In genomic region chr11:71005046-71005445, GRCm38 (mm10) we compare ENCODE assay signal across 8 mouse cellular contexts. TPM values are rescaled to one million over a fixed set of nuclear protein-coding genes. Genes with fewer than 3 reads are reported as not detected.
DNase-seq lines count a peak whose midpoint lies in the region; ATAC-seq and TF ChIP-seq lines count a peak whose summit lies in the region.

No protein-coding gene starts in this region.

- peak overlapping the region; percentile 93 for H3K4me3 ChIP-seq in kidney, postnatal 0 days (replicated peaks; ENCODE audit: low read depth, low read length)
- H3K4me3 ChIP-seq in hindbrain, embryonic 15.5 days = peak overlapping the region; percentile 95
- H3K4me3 ChIP-seq in midbrain, embryonic 16.5 days (ENCODE audit: low read depth, low read length) = peak overlapping the region; percentile 18; the same call in 1 of the 2 replicates

- ATAC-seq in kidney, postnatal 0 days (replicated peaks; ENCODE audit: low FRiP score, low read depth) = no peak
- ATAC-seq in hindbrain, embryonic 15.5 days (ENCODE audit: low FRiP score, low read depth) = no peak
- ATAC-seq in midbrain, embryonic 16.5 days = no peak

- 0 out of 2 replicates have a peak, but pooled peaks cover 5% of the 10 kb centered on the region for H3K4me1 ChIP-seq in kidney, postnatal 0 days (replicated peaks; ENCODE audit: insufficient read depth, low read length)
- peaks cover 23% of the 10 kb centered on the region for H3K4me1 ChIP-seq in hindbrain, embryonic 15.5 days (replicated peaks)
- H3K4me1 ChIP-seq in midbrain, embryonic 16.5 days (ENCODE audit: control insufficient read depth, insufficient read depth, low read length) = peaks cover 18% of the 10 kb centered on the region

- no peaks in the 10 kb centered on the region for H3K9me3 ChIP-seq in kidney, postnatal 0 days (replicated peaks; ENCODE audit: low read length)
- no peaks in the 10 kb centered on the region for H3K9me3 ChIP-seq in hindbrain, embryonic 15.5 days
- H3K9me3 ChIP-seq in midbrain, embryonic 16.5 days (replicated peaks; ENCODE audit: control insufficient read depth, low read length, poor library complexity, severe bottlenecking) = no peaks in the 10 kb centered on the region

- no peaks in the 10 kb centered on the region for H3K27me3 ChIP-seq in kidney, postnatal 0 days (ENCODE audit: insufficient read depth, low read length)
- no peaks in the 10 kb centered on the region for H3K27me3 ChIP-seq in hindbrain, embryonic 15.5 days
- no peaks in the 10 kb centered on the region for H3K27me3 ChIP-seq in midbrain, embryonic 16.5 days (ENCODE audit: control insufficient read depth, insufficient read depth, low read depth, low read length)

- no peak overlapping the region for H3K27ac ChIP-seq in kidney, postnatal 0 days
- H3K27ac ChIP-seq in hindbrain, embryonic 15.5 days (replicated peaks) = 0 out of 2 replicates have a peak overlapping the region, but pooled peaks have one; percentile 57
- peak overlapping the region; percentile 50 for H3K27ac ChIP-seq in midbrain, embryonic 16.5 days (ENCODE audit: low read length)

- peak overlapping the region; percentile 53 for H3K4me2 ChIP-seq in kidney, postnatal 0 days (ENCODE audit: low read length)
- peak overlapping the region; percentile 90 for H3K4me2 ChIP-seq in hindbrain, embryonic 15.5 days
- H3K4me2 ChIP-seq in midbrain, embryonic 16.5 days (ENCODE audit: low read length) = peak overlapping the region; percentile 51

- H3K9ac ChIP-seq in kidney, postnatal 0 days (ENCODE audit: low read depth, low read length) = 0 out of 2 replicates have a peak overlapping the region, but pooled peaks have one; percentile 18
- peak overlapping the region; percentile 25 for H3K9ac ChIP-seq in hindbrain, embryonic 15.5 days
- H3K9ac ChIP-seq in midbrain, embryonic 16.5 days (ENCODE audit: low read depth, low read length) = no peak overlapping the region

- DNase-seq in kidney, postnatal 0 days (ENCODE audit: low spot score) = no peak
- DNase-seq in kidney, postnatal 4 days = no peak
- peak; percentile 8 for DNase-seq in brain, embryonic 14.5 days (ENCODE audit: low read depth)
- no peak for DNase-seq in urinary bladder, adult 18-20 months (ENCODE audit: low spot score in 2 of 2)
- DNase-seq in T-cell, adult 2 months (ENCODE audit: low spot score) = no peak
- DNase-seq in frontal cortex, postnatal 14 days (ENCODE audit: low spot score in 2 of 2) = no peak

- no peak for TF ChIP-seq POLR2A in brain, embryonic 14.5 days (IDR thresholded peaks at IDR 0.05; ENCODE audit: borderline replicate concordance, extremely low read depth, insufficient read depth, insufficient read length, poor library complexity, severe bottlenecking)

- peaks cover 20% of the 10 kb centered on the region for H3K36me3 ChIP-seq in kidney, postnatal 0 days (ENCODE audit: insufficient read depth, low read length)
- peaks cover 12% of the 10 kb centered on the region; the same call in 1 of the 2 replicates for H3K36me3 ChIP-seq in hindbrain, embryonic 15.5 days
- H3K36me3 ChIP-seq in midbrain, embryonic 16.5 days (ENCODE audit: control insufficient read depth, insufficient read depth, low read length) = peaks cover 7% of the 10 kb centered on the region

- 45% methylated on average over 5 of the region's 5 CpGs for WGBS in kidney, postnatal 0 days
- 51% methylated on average over 5 of the region's 5 CpGs for WGBS in hindbrain, embryonic 15.5 days
- WGBS in midbrain, embryonic 16.5 days = 58% methylated on average over 5 of the region's 5 CpGs

- TF ChIP-seq CTCF in kidney, postnatal 0 days (IDR thresholded peaks at IDR 0.05; ENCODE audit: low read depth) = no peak
- no peak for TF ChIP-seq CTCF in brain, embryonic 14.5 days (IDR thresholded peaks at IDR 0.05; ENCODE audit: borderline replicate concordance, extremely low read depth, insufficient read depth, insufficient read length)

RNA-seq across cellular contexts. Expression of gene Dhx33, which starts 0.8 kb away (rescaled TPM):
- 12.1 and 12.4 TPM in 2 replicates for polyA plus RNA-seq in kidney, postnatal 0 days (2015; fragmentation: Nextera tagmentation; extraction: Ambion mirVana)
- 27.9 and 28.1 TPM in 2 replicates for polyA plus RNA-seq in brain, embryonic 14.5 days (2012; rRNA removed)
- polyA plus RNA-seq in hindbrain, embryonic 15.5 days (2015; fragmentation: Nextera tagmentation; extraction: Ambion mirVana) = 14.3 and 15.7 TPM in 2 replicates
- polyA plus RNA-seq in midbrain, embryonic 16.5 days (2015; fragmentation: Nextera tagmentation; extraction: Ambion mirVana) = 15.7 and 16.2 TPM in 2 replicates

RNA-seq across cellular contexts. Expression of gene Mis12, which starts 14.4 kb away (rescaled TPM):
- 17.9 and 23.4 TPM in 2 replicates for polyA plus RNA-seq in kidney, postnatal 0 days (2015; fragmentation: Nextera tagmentation; extraction: Ambion mirVana)
- polyA plus RNA-seq in brain, embryonic 14.5 days (2012; rRNA removed) = 17.9 and 20.9 TPM in 2 replicates
- polyA plus RNA-seq in hindbrain, embryonic 15.5 days (2015; fragmentation: Nextera tagmentation; extraction: Ambion mirVana) = 36.2 TPM in 2 replicates
- polyA plus RNA-seq in midbrain, embryonic 16.5 days (2015; fragmentation: Nextera tagmentation; extraction: Ambion mirVana) = 33.4 and 36.1 TPM in 2 replicates

RNA-seq across cellular contexts. Expression of gene Derl2, which starts 14.6 kb away (rescaled TPM):
- 55.7 and 59.9 TPM in 2 replicates for polyA plus RNA-seq in kidney, postnatal 0 days (2015; fragmentation: Nextera tagmentation; extraction: Ambion mirVana)
- polyA plus RNA-seq in brain, embryonic 14.5 days (2012; rRNA removed) = 27.2 and 31.4 TPM in 2 replicates
- polyA plus RNA-seq in hindbrain, embryonic 15.5 days (2015; fragmentation: Nextera tagmentation; extraction: Ambion mirVana) = 29.4 and 31.7 TPM in 2 replicates
- polyA plus RNA-seq in midbrain, embryonic 16.5 days (2015; fragmentation: Nextera tagmentation; extraction: Ambion mirVana) = 38.1 and 39.6 TPM in 2 replicates

RNA-seq across cellular contexts. Expression of gene C1qbp, which starts 22.2 kb away (rescaled TPM):
- polyA plus RNA-seq in kidney, postnatal 0 days (2015; fragmentation: Nextera tagmentation; extraction: Ambion mirVana) = 292 and 309 TPM in 2 replicates
- polyA plus RNA-seq in brain, embryonic 14.5 days (2012; rRNA removed) = 116 and 141 TPM in 2 replicates
- 175 and 182 TPM in 2 replicates for polyA plus RNA-seq in hindbrain, embryonic 15.5 days (2015; fragmentation: Nextera tagmentation; extraction: Ambion mirVana)
- 170 and 175 TPM in 2 replicates for polyA plus RNA-seq in midbrain, embryonic 16.5 days (2015; fragmentation: Nextera tagmentation; extraction: Ambion mirVana)

RNA-seq across cellular contexts. Expression of gene 6330403K07Rik, which starts 28.3 kb away (rescaled TPM):
- 32.5 and 36.5 TPM in 2 replicates for polyA plus RNA-seq in kidney, postnatal 0 days (2015; fragmentation: Nextera tagmentation; extraction: Ambion mirVana)
- polyA plus RNA-seq in brain, embryonic 14.5 days (2012; rRNA removed) = 490 and 561 TPM in 2 replicates
- 662 and 678 TPM in 2 replicates for polyA plus RNA-seq in hindbrain, embryonic 15.5 days (2015; fragmentation: Nextera tagmentation; extraction: Ambion mirVana)
- 729 and 758 TPM in 2 replicates for polyA plus RNA-seq in midbrain, embryonic 16.5 days (2015; fragmentation: Nextera tagmentation; extraction: Ambion mirVana)

Comparison
In these comparisons a context has a peak if more than half of its experiments do, and no peak if none do; other contexts are left out.
1. H3K4me3 ChIP-seq: peak in every context shown above with its lines; median percentile 95 in hindbrain, embryonic 15.5 days; 93 in kidney, postnatal 0 days; 18 in midbrain, embryonic 16.5 days.